Mouse (Mus musculus) MEL-GATA-1-ER (cell line): ENCODE data around the gene Osmr.
A peak's percentile ranks its signal among the peaks of the same experiment; 100 is the strongest.
"Not testable (repeated sequence)": the region's sequence is repeated elsewhere in the genome, so short reads cannot be mapped to it uniquely, and the experiment has no call there.

Experiments
- DNase-seq: peaks from one replicate; pipeline ENCODE4 v3.0.0-alpha.2; 2012; ENCODE audit warnings: low read depth; ENCODE audit errors: extremely low read depth

Osmr gene

GRCm38 (mm10) chr15:6862125-6862524 lies 12.6 kb downstream of the Osmr start:
- no peak for DNase-seq

DNA sequence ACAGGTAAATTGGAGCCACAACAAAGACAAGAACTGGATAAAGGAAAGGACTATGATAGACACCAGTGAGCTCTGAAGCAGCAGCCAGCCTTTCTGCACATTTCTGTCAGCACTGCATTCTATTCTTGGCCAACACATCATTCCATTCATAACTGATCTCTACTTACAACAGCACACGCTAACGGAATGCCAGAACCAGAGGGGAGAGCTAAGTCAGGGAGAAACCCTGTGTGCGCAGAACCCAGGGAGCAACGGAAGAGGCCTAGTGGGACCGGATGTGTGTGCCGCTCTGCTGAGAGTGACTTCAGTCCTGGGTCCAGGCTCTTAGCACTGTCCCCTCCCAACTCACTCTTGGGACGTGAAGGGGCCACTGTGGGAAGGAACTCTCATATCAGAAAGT lies 13.2 kb downstream of the Osmr start:
- DNase-seq, result no peak

DNA sequence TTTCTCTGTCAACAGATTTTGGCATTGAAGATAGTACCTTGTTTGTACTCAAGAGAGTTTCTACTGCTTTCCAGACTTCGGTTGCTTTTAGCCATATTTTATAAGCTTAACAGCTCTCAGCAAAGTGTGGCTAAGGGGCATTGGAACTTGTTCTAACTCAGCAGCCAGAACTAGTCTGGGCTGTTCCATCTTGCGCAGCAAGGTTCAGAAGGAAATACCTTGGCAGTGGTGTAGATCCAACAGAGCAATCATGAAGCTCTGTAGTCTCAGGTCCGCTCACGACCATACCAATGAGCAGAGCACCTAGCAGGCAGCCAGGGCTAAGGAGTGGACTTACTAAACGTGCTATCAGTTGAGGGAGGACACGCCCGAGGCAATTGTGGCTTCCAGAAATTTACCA lies 15.0 kb downstream of the Osmr start:
- no peak for DNase-seq

GRCm38 (mm10) chr15:6858871-6859270 lies 15.9 kb downstream of the Osmr start:
- DNase-seq, result no peak

GRCm38 (mm10) chr15:6857270-6857905 lies 17.4 kb downstream of the Osmr start:
- no peak for DNase-seq

GRCm38 (mm10) chr15:6849851-6850250 lies 24.9 kb downstream of the Osmr start:
- DNase-seq, result no peak

GRCm38 (mm10) chr15:6840199-6840598 lies 34.6 kb downstream of the Osmr start:
- DNase-seq, result peak; percentile 8

GRCm38 (mm10) chr15:6815807-6816206 lies 59.0 kb downstream of the Osmr start:
- DNase-seq, result no peak

- not testable (repeated sequence) for DNase-seq
Measured at GRCm38 (mm10) chr15:6801212-6801611, 73.6 kb downstream of the Osmr start.

DNA sequence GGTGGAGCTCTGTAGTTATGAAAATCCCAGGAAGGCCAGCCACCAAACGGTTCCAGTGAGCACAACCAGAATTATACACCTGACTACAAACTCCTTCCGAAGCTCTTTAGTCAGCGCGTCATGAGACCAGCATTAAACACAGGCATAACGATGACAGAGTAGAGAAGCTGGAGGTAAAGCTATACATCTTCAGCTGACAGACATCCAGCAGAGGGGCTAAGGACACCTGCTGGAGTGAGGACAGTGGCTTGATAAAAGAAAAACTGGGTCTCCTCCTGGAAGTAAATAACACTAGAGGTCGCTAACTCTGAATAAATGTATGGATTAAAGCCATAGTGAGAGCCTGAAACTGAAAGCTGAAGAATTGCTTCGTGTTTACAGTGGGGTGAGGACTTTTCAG lies 81.9 kb downstream of the Osmr start:
- DNase-seq, result no peak

GRCm38 (mm10) chr15:6791648-6792047 lies 83.1 kb downstream of the Osmr start:
- no peak for DNase-seq

GRCm38 (mm10) chr15:6790011-6790410 lies 84.8 kb downstream of the Osmr start:
- DNase-seq, result no peak

DNA sequence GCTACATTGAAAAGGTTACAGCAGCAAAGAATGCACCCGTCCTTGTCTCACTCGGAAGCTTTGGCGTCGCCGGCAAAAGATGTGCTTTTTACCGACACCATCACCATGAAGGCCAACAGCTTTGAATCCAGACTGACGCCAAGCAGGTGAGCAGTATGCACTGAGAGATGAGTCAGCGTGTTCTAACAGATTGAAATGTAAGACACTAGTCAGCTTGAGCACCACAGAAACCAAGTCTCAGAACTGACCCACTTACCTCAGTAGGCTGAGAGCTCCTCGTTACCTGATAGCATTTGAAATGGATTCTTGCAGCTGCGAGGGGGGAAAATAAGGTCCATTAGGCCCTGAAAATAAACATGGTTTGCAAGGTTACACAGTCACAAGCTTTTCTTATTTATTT lies 87.5 kb downstream of the Osmr start:
- DNase-seq, result no peak

DNA sequence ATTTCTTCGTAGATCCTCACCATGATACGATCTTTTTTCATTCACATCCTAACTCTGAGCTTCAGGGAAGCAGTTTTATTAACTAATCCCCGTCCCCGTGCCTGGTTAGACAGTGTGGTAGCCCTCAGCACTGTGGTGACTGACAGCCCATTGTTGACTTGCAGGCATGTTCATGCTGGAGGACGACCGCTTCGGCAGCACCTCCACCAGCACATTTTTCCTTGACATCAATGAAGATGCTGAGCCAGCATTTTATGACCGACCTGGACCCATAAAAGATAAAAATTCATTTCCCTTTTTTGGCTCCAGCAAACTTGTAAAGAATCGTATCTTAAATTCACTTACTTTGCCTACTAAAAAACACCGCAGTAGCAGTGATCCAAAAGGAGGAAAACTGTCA lies 88.6 kb downstream of the Osmr start:
- DNase-seq, result no peak

- no peak for DNase-seq
Measured at GRCm38 (mm10) chr15:6772265-6772664, 102.5 kb downstream of the Osmr start.
